Mouse (Mus musculus) kidney, adult 10 weeks (tissue): ENCODE results near the gene Bsnd. TPM values are rescaled to one million over a fixed set of nuclear protein-coding genes. Genes with fewer than 3 reads are reported as not detected.

ENCODE experiments used
- polyA plus RNA-seq: library from polyadenylated mRNA; stranded (reverse); fragments of 350-450 nt; fragmentation: Illumina TruSeq; extraction: RNeasy Lipid Tissue Mini Kit (QIAGEN cat#74804); gene quantifications from one replicate; pipeline ENCODE4 v1.2.3, GENCODE M21; 2014; ENCODE audit warnings: low read depth, low replicate concordance

The Bsnd gene
- polyA plus RNA-seq: 13.1 TPM

GRCm38 (mm10) chr4:106492116-106492515, at the start of gene Bsnd:
Gene Bsnd, minus strand, starts transcription at chr4:106492283.

Other genes starting within 250 kb of the Bsnd start
- gene Usp24, start 176.1 kb downstream of the Bsnd start, polyA plus RNA-seq: 69.6 TPM
- 0.24 TPM for gene Pcsk9, start 28.0 kb downstream of the Bsnd start, polyA plus RNA-seq
- 6.8 TPM for gene Dhcr24, start 68.8 kb upstream of the Bsnd start, polyA plus RNA-seq
- not detected for gene Lexm, start 125.0 kb upstream of the Bsnd start, polyA plus RNA-seq
- gene Ttc22, start 130.1 kb upstream of the Bsnd start, polyA plus RNA-seq: 0.32 TPM
- gene Pars2, start 158.8 kb upstream of the Bsnd start, polyA plus RNA-seq: 2.5 TPM
- gene Ttc4, start 186.7 kb upstream of the Bsnd start, polyA plus RNA-seq: 28.8 TPM
- 1.3 TPM for gene Mroh7, start 238.6 kb upstream of the Bsnd start, polyA plus RNA-seq
- 5.1 TPM for gene Fam151a, start 241.6 kb upstream of the Bsnd start, polyA plus RNA-seq